Mouse (Mus musculus): Measurements from ENCODE around the gene Tmem54. TPM values are rescaled to one million over a fixed set of nuclear protein-coding genes. Genes with fewer than 3 reads are reported as not detected.

The Tmem54 gene
- total RNA-seq, 1 experiment from 2014 or later: not detected

GRCm38 (mm10) chr4:129087850-129088249, 17.5 kb upstream of the Tmem54 start:
- no peak for ATAC-seq (replicated peaks; ENCODE audit: low read depth, poor library complexity, severe bottlenecking)

GRCm38 (mm10) chr4:129095276-129095675, 10.1 kb upstream of the Tmem54 start:
- ATAC-seq (replicated peaks; ENCODE audit: low read depth, poor library complexity, severe bottlenecking): no peak

GRCm38 (mm10) chr4:129097006-129097405, 8.3 kb upstream of the Tmem54 start:
- no peak for ATAC-seq (replicated peaks; ENCODE audit: low read depth, poor library complexity, severe bottlenecking)

GRCm38 (mm10) chr4:129102133-129102829, 3.1 kb upstream of the Tmem54 start:
- no peak for ATAC-seq (replicated peaks; ENCODE audit: low read depth, poor library complexity, severe bottlenecking)

- ATAC-seq (replicated peaks; ENCODE audit: low read depth, poor library complexity, severe bottlenecking): no peak
Observed at GRCm38 (mm10) chr4:129106073-129106472, 725 bp downstream of the Tmem54 start.

- no peak for ATAC-seq (replicated peaks; ENCODE audit: low read depth, poor library complexity, severe bottlenecking)
Observed at GRCm38 (mm10) chr4:129107348-129107899, 2.1 kb downstream of the Tmem54 start.

- ATAC-seq (replicated peaks; ENCODE audit: low read depth, poor library complexity, severe bottlenecking): no peak
Observed at GRCm38 (mm10) chr4:129108624-129109023, 3.3 kb downstream of the Tmem54 start.

- no peak for ATAC-seq (replicated peaks; ENCODE audit: low read depth, poor library complexity, severe bottlenecking)
Observed at GRCm38 (mm10) chr4:129110804-129111203, 5.5 kb downstream of the Tmem54 start.

GRCm38 (mm10) chr4:129111350-129111749, 6.0 kb downstream of the Tmem54 start:
- ATAC-seq (replicated peaks; ENCODE audit: low read depth, poor library complexity, severe bottlenecking): no peak

- ATAC-seq (replicated peaks; ENCODE audit: low read depth, poor library complexity, severe bottlenecking): no peak
Observed at GRCm38 (mm10) chr4:129112231-129112630, 6.9 kb downstream of the Tmem54 start.

GRCm38 (mm10) chr4:129113083-129113988, 8.0 kb downstream of the Tmem54 start:
- peak; percentile 91 for ATAC-seq (replicated peaks; ENCODE audit: low read depth, poor library complexity, severe bottlenecking)

- ATAC-seq (replicated peaks; ENCODE audit: low read depth, poor library complexity, severe bottlenecking): no peak
Observed at GRCm38 (mm10) chr4:129116703-129117102, 11.4 kb downstream of the Tmem54 start.

GRCm38 (mm10) chr4:129117720-129118510, 12.6 kb downstream of the Tmem54 start:
- no peak for ATAC-seq (replicated peaks; ENCODE audit: low read depth, poor library complexity, severe bottlenecking)

- no peak for ATAC-seq (replicated peaks; ENCODE audit: low read depth, poor library complexity, severe bottlenecking)
Observed at GRCm38 (mm10) chr4:129119708-129120107, 14.4 kb downstream of the Tmem54 start.

GRCm38 (mm10) chr4:129120520-129121445, 15.4 kb downstream of the Tmem54 start:
- ATAC-seq (replicated peaks; ENCODE audit: low read depth, poor library complexity, severe bottlenecking): peak; percentile 84

GRCm38 (mm10) chr4:129121569-129122086, 16.3 kb downstream of the Tmem54 start, which contains the start of gene Hpca:
Gene Hpca, minus strand, starts transcription at chr4:129122036.
- ATAC-seq (replicated peaks; ENCODE audit: low read depth, poor library complexity, severe bottlenecking): 0 out of 2 replicates have a peak, but pooled peaks have one; percentile 5

- no peak for ATAC-seq (replicated peaks; ENCODE audit: low read depth, poor library complexity, severe bottlenecking)
Observed at GRCm38 (mm10) chr4:129122107-129122506, 16.8 kb downstream of the Tmem54 start.

- no peak for ATAC-seq (replicated peaks; ENCODE audit: low read depth, poor library complexity, severe bottlenecking)
Observed at GRCm38 (mm10) chr4:129122719-129123118, 17.4 kb downstream of the Tmem54 start.

Data from common myeloid progenitor, adult 5-6 weeks (primary cell).